Mouse (Mus musculus) spleen, postnatal 36 days (tissue): Measurements from ENCODE around the gene Nudt3.
A peak's percentile ranks its signal among the peaks of the same experiment; 100 is the strongest.

ENCODE experiments used
- DNase-seq, 2 experiments: peaks; one replicate each; pipeline ENCODE4 v3.0.0; 2022; ENCODE audit warnings: low spot score in 2 of 2, mixed read lengths in 1 of 2

The Nudt3 gene

DNA sequence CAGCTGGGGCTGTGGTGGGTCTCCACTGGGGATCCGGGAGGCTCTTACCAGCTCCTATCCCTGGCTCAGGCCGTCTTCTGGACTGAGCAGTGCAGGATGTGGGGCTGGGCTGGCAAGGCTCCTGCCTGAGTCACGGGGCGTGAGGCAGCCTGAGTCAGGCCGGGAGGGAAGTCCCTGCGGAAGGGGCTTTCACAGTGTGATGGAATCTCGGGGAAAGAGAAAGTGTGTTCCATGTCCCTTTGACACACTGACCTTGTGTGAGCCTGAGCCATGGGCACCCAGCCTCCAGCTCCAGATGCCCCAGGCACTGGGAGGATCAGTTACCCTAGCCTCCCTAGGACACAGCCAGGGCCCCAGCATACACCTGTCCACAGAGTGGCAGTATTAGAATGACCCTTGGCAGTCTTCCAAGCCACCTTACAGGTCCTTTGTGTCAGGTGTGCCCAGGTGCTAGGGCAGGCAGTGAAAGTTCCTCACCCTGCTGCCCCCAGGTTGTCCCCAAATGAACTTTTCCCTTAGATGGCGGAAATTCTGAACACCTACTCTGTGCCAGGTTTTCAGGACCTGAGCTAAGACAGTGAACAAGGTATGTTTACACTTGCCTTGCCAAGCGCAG is 75.9 kb downstream of the Nudt3 start:
- no peak for DNase-seq

GRCm38 (mm10) chr17:27546574-27547085 is 76.7 kb downstream of the Nudt3 start:
- DNase-seq, result no peak

GRCm38 (mm10) chr17:27545991-27546390 is 77.3 kb downstream of the Nudt3 start:
- DNase-seq, result no peak

- no peak for DNase-seq
These were observed 78.7 kb downstream of the Nudt3 start for GRCm38 (mm10) chr17:27544551-27544950.

GRCm38 (mm10) chr17:27541984-27542383 is 81.3 kb downstream of the Nudt3 start:
- DNase-seq, result no peak

GRCm38 (mm10) chr17:27541261-27541660 is 82.0 kb downstream of the Nudt3 start:
- DNase-seq, result no peak

GRCm38 (mm10) chr17:27534718-27535117 is 88.6 kb downstream of the Nudt3 start:
- peak; percentile 76 to 78 for DNase-seq

GRCm38 (mm10) chr17:27533354-27533753 is 89.9 kb downstream of the Nudt3 start:
- DNase-seq, result no peak

- no peak for DNase-seq
These were observed 91.2 kb downstream of the Nudt3 start for GRCm38 (mm10) chr17:27532095-27532494.
